Mouse (Mus musculus) liver, adult 2 months (tissue): ENCODE measurements at regions not wholly inside any gene's neighbourhood (a gene's known extent, or its start where the extent isn't known, plus 50 kb on each side); places are given as distances from the start of the nearest gene placed in this dataset.

Source experiments
- DNase-seq: peaks from one replicate; pipeline ENCODE4 v3.0.0-alpha.2; 2011; ENCODE audit warnings: low read depth, low spot score; ENCODE audit errors: extremely low read depth
- H3K27ac ChIP-seq: fragments of 200-500 bp; replicated peaks from 2 replicates; pipeline ENCODE4 v1.5.1; 2012; ENCODE audit warnings: low read depth, mild to moderate bottlenecking, control low read depth, inconsistent platforms, low read length; ENCODE audit not compliant: insufficient read depth
- H3K27me3 ChIP-seq: fragments of 200-500 bp; 2 replicates; pipeline ENCODE4 v1.6.1; 2012; ENCODE audit warnings: mild to moderate bottlenecking, moderate library complexity, low read length, inconsistent platforms; ENCODE audit not compliant: control insufficient read depth, insufficient read depth
- H3K36me3 ChIP-seq: fragments of 200-500 bp; 2 replicates; pipeline ENCODE4 v1.6.1; 2012; ENCODE audit warnings: low read length, inconsistent platforms; ENCODE audit not compliant: control insufficient read depth, insufficient read depth
- H3K4me1 ChIP-seq: fragments of 200-500 bp; 2 replicates; pipeline ENCODE4 v1.6.1; 2011; ENCODE audit warnings: low read length; ENCODE audit not compliant: control insufficient read depth, insufficient read depth
- H3K4me3 ChIP-seq: fragments of 200-500 bp; 2 replicates; pipeline ENCODE4 v1.5.1; 2011; ENCODE audit warnings: low read depth, mild to moderate bottlenecking, control low read depth, low read length, moderate library complexity; ENCODE audit not compliant: insufficient read depth
- H3K79me2 ChIP-seq: fragments of 200-500 bp; 2 replicates; pipeline ENCODE4 v1.6.1; 2012; ENCODE audit warnings: inconsistent platforms, mild to moderate bottlenecking, low read length, moderate library complexity; ENCODE audit not compliant: control insufficient read depth, insufficient read depth
- H3K9ac ChIP-seq: fragments of 200-500 bp; 2 replicates; pipeline ENCODE4 v1.6.1; 2012; ENCODE audit warnings: low read depth, mild to moderate bottlenecking, control low read depth, inconsistent platforms, low read length
- CTCF ChIP-seq: fragments of 200-500 bp; IDR thresholded peaks from 2 replicates; pipeline ENCODE4 v1.5.1; 2011; ENCODE audit warnings: low read depth, low read length, control low read depth
- POLR2A ChIP-seq: fragments of 200-500 bp; IDR thresholded peaks from 2 replicates; pipeline ENCODE4 v1.6.1; 2011; ENCODE audit warnings: low read length, control low read depth; ENCODE audit not compliant: insufficient read depth; ENCODE audit errors: extremely low read depth
- WGBS: fragments of 180-500 bp; shearing (Covaris S2); methylation state at CpG from one replicate; pipeline ENCODE4 v1.1.7; 2018; 5-methylcytosine and 5-hydroxymethylcytosine counted together

DNA sequence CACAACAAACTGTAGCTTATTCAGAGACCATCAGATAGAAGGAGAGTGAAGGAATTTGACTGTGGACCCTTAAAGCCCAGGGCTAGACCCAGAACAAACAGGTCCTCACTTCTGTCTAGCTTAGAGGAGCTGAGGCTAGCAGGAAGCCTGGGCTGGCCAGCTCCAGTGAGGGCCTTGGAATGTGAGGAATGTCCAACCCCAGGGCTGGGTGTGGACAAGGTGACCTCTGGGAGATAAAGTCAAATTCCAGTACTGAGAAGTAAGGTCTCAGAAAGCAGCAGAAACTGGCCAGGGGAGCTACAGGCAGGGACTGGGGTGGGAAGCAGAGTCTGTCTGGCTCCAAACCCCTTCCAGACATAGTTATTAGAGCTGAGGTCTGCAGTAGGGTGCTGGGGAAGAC, 51.0 kb upstream of the Ssbp3 start:
- Histone ChIP-seq H3K4me3 (no peak overlapping the region), H3K9ac (no peak overlapping the region), H3K79me2 (no peaks in the 10 kb centered on the region), H3K36me3 (no peaks in the 10 kb centered on the region), H3K27me3 (no peaks in the 10 kb centered on the region), H3K4me1 (no peaks in the 10 kb centered on the region), H3K27ac (no peak overlapping the region)
- DNase-seq = no peak
- no peak for TF ChIP-seq POLR2A
- no peak for TF ChIP-seq CTCF

DNA sequence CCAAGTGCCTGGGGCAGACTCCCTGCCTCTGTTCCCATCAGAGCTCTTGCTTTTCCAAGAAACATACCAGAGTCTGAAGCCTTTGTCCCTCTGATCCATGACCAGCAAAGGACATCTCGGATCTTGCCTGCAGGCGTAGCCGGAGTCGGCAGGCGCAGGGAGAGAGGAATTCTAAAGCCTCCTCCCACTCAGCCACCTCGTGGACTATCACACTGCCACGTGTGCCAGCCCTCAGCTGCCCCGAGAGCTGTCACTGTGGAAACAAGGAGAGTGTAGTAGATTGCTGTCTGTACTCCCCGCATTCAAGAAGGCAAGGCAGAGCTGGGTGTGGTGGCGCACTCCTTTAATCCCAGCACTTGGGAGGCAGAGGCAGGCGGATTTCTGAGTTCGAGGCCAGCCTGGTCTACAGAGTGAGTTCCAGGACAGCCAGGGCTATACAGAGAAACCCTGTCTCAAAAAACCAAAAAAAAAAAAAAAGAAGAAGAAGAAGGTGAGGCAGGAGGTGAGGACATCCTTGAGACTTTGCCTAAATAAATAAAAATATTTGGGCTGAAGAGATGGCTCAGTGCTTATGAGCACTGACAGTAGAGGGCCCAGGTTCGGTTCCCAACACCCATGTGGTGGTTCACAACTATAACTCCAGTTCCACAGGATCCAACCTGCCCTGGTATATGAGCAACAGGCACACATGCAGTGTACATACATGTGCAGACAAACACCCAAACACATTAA, 52.0 kb upstream of the Ssbp3 start:
- H3K36me3 ChIP-seq = no peaks in the 10 kb centered on the region
- TF ChIP-seq CTCF (no peak), POLR2A (no peak)
- H3K79me2 ChIP-seq = no peaks in the 10 kb centered on the region
- H3K27me3 ChIP-seq = no peaks in the 10 kb centered on the region
- H3K4me1 ChIP-seq = peaks cover 2% of the 10 kb centered on the region
- no peak overlapping the region for H3K4me3 ChIP-seq
- no peak for DNase-seq
- 84% methylated on average over 13 of the region's 13 CpGs for WGBS
- no peak overlapping the region for H3K27ac ChIP-seq
- no peak overlapping the region for H3K9ac ChIP-seq

DNA sequence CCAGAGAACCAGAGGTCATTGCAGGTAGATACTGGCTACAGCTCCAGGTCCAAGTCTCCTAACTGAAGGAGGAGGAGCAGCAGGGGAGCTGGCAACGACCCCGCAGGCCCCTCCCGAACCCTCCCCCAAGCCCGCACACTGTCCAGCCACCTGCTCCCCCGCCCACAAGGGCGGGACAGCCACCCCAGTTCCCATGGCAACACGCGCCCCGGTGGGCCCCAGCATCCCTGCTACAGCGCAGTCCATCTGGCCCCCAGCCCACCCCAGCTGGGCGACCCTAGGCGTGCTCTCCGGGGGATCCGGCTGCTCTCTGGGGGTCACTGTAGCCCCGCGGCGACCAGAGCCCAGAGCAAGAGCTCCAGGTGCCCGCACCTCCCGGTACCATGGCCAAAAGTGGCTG, 51.0 kb upstream of the Acot11 start:
- TF ChIP-seq POLR2A (no peak), CTCF (no peak)
- Histone ChIP-seq H3K79me2 (no peaks in the 10 kb centered on the region), H3K36me3 (no peaks in the 10 kb centered on the region), H3K9ac (no peak overlapping the region), H3K4me1 (peaks cover 2% of the 10 kb centered on the region), H3K4me3 (no peak overlapping the region), H3K27me3 (no peaks in the 10 kb centered on the region), H3K27ac (no peak overlapping the region)
- no peak for DNase-seq
- WGBS = 59% methylated on average over 19 of the region's 19 CpGs

DNA sequence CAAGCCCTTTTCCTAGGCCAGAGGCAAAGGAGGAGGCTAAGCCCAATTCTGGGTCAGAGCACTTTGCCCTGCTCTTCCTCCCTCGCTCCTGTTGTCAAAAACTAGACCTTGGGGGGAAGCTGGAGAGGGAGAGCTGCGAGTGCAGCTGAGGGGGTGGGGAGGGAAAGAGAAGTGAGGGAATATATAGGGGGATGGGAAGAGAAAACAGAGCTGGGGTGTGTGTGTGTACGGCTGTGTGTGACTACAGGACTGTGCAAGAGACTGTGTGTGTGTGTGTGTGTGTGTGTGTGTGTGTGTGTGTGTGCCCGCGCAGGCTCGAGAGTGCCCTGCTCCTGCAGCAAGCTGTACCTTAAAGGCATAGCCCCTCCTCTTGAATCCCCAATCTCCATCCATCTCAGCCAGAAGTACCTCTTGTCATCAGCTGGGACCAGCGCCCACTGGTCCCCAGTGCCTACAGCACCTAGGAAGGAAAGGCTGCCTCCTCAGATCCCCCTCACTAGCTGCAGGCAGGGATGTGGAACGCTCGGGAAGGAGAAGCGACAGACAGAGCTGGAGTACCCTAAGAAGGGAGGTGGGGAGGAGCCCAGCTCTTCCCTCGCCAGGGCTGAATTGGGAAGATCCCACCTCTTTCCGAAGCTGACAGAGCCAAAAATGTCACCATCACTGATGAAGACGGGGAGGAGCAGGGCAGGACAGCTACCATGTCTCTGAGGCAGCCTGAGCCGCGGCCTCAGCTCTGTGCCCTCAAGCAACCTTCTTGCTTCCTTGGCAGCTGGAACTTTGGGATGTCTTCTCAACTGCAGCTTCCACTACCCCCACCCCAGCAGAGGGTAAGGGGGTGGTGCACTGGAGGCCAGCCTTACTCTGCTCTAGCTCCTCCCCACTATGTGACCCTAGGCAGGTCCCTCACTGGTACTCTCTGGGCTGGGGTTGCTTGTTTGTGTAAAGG, 49.8 kb upstream of the Acot11 start:
- Histone ChIP-seq H3K27ac (no peak overlapping the region), H3K9ac (0 out of 2 replicates have a peak overlapping the region, but pooled peaks have one; percentile 13), H3K36me3 (no peaks in the 10 kb centered on the region), H3K4me3 (no peak overlapping the region), H3K4me1 (peaks cover 2% of the 10 kb centered on the region), H3K27me3 (no peaks in the 10 kb centered on the region), H3K79me2 (no peaks in the 10 kb centered on the region)
- TF ChIP-seq CTCF (no peak), POLR2A (no peak)
- 53% methylated on average over 15 of the region's 15 CpGs for WGBS
- DNase-seq = peak; percentile 54
